Mouse (Mus musculus) liver, postnatal 0 days (tissue): ENCODE measurements around the gene Atp1a4.

Experiments used
- CTCF ChIP-seq: sonication (generic); IDR thresholded peaks from 2 replicates; pipeline ENCODE4 v1.5.1; 2016; ENCODE audit warnings: antibody characterized with exemption, low read depth
- EP300 ChIP-seq: IDR thresholded peaks from 2 replicates; pipeline ENCODE4 v1.6.1; 2016; ENCODE audit warnings: antibody characterized with exemption, low read depth, mild to moderate bottlenecking

DNA sequence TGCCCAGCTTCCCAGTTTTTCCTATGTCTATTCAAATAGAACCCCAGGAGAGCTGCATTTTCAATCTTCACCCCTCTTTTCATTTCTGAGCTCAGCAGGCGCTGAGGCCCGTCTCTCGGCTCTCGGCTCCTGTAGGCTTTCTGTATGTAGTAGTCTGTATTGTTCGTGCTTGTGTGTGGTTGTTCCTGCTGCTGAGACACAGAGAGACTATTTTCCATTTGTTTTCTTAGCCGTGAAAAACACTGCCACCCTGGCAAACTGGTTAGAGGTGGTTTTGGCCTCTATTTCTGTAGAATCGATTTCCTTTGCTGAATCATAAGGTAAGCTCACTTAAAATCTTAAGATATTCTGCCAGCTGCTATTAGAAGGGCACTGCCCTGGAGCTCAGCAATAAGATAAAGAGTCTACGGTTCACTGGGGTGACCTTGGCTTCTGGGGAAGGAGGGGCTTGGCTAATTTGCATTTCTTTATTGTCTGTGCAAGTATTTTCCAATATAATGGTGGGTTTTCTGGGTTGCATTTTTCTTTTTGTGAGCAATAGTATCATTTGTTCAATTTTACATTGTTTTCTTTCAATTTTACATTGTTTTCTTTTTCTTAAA is 3.4 kb upstream of the Atp1a4 start, which contains the start of gene Igsf8:
- no peak for TF ChIP-seq CTCF
- TF ChIP-seq EP300: no peak
